Mouse (Mus musculus) naive thymus-derived CD4-positive, alpha-beta T cell, adult 2 months (primary cell): ENCODE results near the gene 1810055G02Rik.

ENCODE experiments used
- DNase-seq: peaks from one replicate; pipeline ENCODE4 v3.0.0-alpha.2; 2011; ENCODE audit warnings: low read depth

Gene 1810055G02Rik

DNA sequence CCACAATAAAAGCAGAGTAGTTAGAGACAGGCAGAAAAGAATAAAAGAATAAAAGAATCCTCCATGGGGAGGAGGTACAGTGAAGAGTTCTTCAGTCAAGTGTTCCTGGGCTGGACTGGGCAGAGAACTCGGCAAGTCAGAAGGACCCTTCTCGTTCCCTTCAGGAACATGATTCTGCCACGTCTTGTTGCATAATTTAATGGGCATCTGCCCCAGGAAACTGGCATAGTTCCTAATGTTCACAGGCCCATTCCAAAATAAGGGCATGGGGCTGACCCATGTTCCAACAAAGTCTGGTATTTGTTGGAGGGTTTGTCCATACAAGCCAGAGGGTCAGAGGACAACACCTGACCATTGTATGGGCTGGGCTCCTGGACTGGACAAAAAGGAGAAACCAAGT, 13.1 kb upstream of the 1810055G02Rik start:
- no peak for DNase-seq

DNA sequence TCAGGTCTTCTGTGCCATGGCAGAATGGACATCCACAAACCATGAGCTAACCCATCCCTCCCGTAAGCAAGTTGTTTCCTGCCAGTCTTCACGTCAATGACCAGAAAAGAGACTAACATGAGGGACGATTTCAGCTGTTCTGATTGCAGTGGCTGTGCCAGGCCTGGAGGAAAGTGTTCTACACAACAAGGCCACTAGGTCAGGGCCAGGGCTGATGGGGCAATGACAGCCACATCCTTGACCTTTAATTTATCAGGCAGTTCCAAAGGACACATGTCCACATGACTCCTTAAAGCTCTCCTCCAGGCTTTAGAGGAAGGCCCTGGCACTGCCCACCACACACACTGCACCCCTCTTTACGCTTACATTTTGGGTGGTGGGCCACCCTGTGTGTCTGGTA, 12.6 kb upstream of the 1810055G02Rik start:
- no peak for DNase-seq

- DNase-seq, result no peak
Measured at GRCm38 (mm10) chr19:3695976-3696375, 12.1 kb upstream of the 1810055G02Rik start.

DNA sequence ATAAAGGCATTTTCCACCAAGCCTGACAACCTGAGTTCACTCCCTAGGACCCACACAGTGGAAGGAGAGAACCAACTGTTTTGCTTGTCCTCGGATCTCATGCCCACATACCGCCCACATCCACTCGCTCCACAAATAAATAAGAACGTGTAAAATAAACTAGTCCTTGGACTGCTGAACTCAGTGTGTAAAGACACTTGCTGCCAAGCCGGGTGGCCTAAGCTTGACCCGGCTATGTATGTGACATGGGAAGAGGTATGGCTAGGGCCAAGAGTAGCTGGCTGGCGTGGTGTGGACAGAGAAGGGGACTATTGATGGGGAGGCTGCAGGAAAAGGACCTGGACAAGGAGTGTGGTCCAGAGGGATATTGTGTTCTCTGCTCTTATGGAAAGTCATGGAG, 10.1 kb upstream of the 1810055G02Rik start:
- no peak for DNase-seq

- DNase-seq, result peak; percentile 85
Measured at GRCm38 (mm10) chr19:3699508-3700438, 8.3 kb upstream of the 1810055G02Rik start.

DNA sequence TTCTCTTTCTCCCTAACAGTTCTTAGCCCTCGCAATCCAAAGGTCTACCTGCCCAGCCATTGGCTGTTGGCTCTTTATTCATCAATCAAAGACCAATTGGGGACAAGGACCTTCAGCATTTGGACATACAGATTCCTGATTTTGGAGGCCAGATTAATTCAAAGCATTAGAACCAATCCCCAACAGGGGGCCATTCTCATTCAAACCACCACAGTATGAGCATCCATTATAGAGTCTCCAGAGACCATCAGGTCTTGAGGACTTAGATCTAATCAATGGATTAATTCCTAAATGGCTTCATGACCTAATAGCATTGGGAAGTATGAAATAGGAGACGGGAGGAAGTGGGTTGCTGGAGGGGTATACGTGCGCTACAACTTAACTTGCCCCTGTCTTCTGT, 5.6 kb upstream of the 1810055G02Rik start:
- no peak for DNase-seq

DNA sequence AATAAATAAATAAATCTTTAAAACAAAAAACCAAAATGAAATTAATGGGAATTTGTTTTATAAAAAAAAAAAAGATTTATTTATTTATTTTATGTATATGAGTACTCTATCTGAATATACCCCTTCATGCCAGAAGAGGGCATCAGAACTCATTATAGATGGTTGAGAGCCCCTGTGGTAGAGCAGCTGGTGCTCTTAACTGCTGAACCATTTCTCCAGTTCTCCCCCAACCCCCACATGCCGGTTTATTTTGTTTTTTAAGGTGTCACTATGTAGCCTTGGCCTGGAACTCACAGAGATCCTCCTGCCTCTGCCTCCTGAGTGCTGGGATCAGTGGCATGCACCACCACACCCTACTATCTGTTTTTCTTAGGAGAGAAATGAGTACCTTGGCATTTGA, 1.8 kb upstream of the 1810055G02Rik start:
- peak; percentile 62 for DNase-seq

- DNase-seq, result no peak
Measured at GRCm38 (mm10) chr19:3707553-3707952, 540 bp upstream of the 1810055G02Rik start.

DNA sequence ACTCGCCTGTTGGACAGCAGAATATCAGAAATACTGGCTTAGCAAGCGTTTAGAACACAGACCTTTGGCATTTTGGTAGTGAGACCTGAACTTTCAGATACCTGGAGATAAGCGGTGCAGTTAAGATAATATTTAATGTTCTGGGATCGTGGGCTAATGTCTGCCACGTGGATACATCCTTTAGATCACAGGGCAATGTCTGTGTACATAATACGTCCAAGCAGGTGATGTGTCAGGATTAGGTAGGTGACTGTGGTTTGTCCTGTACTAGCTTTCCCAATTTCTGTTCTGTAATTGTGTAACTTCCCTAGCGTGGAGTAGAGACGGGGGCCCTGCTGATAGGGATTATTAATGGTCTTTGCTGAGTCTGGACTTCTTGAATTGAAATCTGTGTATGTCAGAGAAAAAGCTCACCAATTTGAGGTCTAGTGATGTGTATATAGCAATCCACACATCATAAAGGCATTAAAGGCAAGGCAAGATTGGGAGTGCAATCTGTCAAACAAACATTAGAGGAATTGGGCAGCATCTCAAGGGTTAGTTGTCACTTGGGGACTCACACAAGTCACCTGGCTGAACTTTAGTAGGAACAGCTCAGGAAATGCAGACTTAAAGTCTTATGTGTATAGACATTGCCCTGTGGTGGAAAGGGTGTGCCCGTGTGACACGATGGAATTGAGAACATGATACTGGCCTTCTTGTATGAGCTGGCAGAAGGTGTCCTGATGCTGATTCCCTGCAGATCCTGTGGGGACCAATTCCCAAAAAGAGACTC, 1.1 kb downstream of the 1810055G02Rik start:
- peak; percentile 19 for DNase-seq

- no peak for DNase-seq
Measured at GRCm38 (mm10) chr19:3710436-3710835, 2.3 kb downstream of the 1810055G02Rik start.

- DNase-seq, result no peak
Measured at GRCm38 (mm10) chr19:3714381-3714780, 6.3 kb downstream of the 1810055G02Rik start.

DNA sequence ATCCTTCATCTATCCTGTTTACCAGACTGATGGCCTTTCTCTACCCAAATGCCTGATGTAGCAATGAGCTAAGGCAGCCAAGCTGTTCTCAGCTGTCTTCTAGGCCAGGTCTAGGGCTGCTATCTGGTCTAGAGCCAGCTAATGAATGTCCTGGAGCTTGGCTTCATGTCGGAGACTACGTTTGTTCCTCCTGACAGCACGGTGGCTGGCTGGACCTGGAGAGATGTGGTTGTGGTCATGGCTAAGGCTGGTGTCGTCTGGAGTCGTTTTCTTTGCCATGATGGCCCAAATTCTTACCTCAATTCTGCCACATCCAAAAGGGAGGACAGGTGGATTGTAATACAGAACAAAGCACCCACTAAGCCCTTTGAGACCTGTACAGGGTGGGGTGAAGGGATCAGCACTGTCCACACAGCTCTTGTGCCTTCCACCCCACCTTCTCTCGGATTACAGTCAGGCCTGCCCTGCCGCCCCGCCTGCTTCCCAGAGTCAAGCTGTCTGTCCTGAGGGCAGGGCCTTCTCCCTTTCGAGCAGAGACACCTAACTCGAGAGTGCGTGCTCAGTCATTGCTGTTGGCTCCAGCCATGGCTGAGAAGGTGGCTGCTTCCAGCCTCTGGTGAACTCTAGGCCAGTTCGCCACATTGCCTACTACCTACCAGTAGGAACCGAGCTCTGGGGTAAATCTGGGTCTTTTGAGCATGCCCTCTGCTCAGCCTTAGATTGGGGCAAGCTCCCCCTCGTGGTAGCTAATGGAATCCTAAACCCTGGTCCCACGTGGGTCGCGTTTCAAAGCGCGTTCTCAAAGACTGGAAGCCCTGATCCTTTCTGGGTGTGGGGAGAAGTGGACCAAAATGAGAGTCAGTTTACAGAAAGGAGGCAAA, 10.6 kb downstream of the 1810055G02Rik start:
- peak; percentile 90 for DNase-seq

GRCm38 (mm10) chr19:3719362-3719891, 11.3 kb downstream of the 1810055G02Rik start:
- peak; percentile 62 for DNase-seq

DNA sequence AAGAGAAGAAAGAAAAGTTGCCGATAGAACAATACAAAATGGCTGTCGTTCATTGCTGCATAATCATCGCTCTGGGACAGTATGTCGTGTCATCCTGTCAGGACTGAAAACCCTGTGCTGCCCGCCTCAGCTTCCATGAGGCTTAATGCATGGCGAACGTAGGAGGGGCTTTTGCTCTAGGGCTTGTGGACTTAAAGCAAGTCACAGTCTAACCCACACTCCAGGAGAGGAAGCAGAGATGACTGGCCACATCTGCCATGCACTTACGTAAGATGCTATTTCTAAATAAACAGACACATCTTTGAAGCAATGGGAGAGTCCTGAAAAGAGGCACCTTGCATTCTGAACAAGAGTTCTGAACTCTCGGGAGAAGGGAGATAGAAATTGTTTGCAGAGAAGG, 15.1 kb downstream of the 1810055G02Rik start:
- DNase-seq, result no peak

GRCm38 (mm10) chr19:3723904-3724303, 15.8 kb downstream of the 1810055G02Rik start:
- DNase-seq, result peak; percentile 81

- peak; percentile 89 for DNase-seq
Measured at GRCm38 (mm10) chr19:3724779-3725178, 16.7 kb downstream of the 1810055G02Rik start.

- DNase-seq, result no peak
Measured at GRCm38 (mm10) chr19:3728901-3729300, 20.8 kb downstream of the 1810055G02Rik start.

DNA sequence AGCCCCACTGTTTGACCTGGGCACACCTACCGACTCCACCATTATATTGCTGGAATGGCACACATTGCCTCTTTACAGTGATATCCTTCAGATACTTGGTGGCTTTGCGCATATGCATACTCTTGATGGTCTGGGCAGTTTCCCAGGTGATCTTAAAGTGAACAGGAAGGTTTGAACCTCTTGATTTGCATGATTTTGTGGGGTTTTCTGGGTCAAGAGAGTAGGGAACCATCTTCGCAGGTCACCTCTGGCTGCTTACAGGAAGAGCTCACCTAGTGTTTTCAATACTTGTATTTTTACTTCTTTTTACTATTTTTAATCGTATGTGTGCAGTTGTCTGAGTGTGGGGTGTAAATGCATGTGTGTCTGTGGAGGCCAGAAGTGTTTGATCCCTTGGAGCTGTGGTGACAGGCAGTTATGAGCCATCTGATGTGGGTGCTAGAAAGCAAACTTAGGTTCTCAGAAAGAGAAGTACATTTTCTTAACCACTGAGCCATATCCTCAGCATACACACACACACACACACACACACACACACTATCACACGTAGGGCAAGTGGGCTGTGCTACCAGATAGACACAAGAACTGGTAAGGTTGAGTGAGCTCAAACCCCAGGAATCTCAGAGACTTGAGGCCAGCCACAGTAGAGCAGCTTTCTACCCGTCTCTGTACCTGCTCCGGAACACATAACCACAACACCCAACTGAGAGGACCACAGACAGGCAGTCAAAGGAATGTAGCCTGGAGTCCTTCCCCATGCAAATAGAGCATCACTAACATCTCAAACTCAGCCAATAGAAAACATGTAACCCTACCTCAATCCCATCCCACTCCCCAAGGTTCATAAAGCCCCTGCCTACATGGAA, 22.9 kb downstream of the 1810055G02Rik start:
- peak; percentile 66 for DNase-seq

GRCm38 (mm10) chr19:3736001-3736400, 27.9 kb downstream of the 1810055G02Rik start:
- no peak for DNase-seq

GRCm38 (mm10) chr19:3739650-3740049, 31.6 kb downstream of the 1810055G02Rik start:
- DNase-seq, result no peak

DNA sequence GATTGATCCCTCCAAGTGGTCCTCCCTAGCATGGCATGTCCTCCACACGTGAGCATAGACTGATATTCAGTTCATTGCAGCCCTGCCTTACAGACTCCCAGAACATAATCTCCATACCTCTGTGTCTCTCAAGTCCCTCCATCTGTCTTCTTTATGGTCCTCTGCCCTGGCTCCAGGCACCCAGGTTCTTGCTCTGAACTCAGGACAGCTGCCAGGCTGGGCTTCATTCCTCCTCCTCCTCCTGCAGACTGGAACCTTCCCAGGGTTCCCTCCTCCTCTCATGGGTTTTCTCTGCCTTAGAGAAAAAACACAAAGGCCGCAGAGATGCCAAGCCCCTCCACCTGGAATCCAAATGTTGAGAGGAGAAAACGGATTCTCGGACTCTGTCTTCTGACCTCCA, 34.6 kb downstream of the 1810055G02Rik start:
- DNase-seq, result no peak
